Mouse (Mus musculus) erythroblast, embryonic 14.5 days (primary cell): ENCODE measurements around the gene Agtpbp1.

Source experiments
- GATA1 ChIP-seq: IDR thresholded peaks from 2 replicates; pipeline ENCODE4 v1.6.1; 2012; ENCODE audit warnings: low read length, inconsistent platforms, mixed read lengths
- TAL1 ChIP-seq: IDR thresholded peaks from 3 replicates; pipeline ENCODE4 v1.6.1; 2012; ENCODE audit warnings: low read length, inconsistent platforms, mixed read lengths

DNA sequence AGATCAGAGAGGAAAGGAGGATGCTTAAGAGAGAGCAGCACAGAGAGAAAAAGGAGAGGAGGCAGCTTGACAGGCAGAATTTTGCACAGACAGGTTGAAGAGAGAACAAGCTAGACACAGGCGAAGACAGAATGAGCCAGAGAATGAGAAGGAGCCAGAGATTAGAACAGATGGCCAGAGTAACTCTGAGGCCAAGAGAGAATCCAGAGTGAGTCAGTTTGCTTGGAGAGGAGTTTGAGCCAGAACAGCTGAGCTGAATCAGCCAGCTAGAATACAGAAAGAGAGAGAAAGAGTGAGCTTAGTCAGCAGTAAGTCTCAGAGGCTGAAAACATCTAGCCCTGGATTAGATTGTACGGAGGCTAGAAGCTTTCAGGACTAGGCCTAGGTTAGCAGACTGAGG lies 12.5 kb downstream of the Agtpbp1 start:
- no peak for TF ChIP-seq GATA1
- no peak for TF ChIP-seq TAL1
